Comparison of ENCODE assay signal across 7 mouse cellular contexts in the genomic region with DNA sequence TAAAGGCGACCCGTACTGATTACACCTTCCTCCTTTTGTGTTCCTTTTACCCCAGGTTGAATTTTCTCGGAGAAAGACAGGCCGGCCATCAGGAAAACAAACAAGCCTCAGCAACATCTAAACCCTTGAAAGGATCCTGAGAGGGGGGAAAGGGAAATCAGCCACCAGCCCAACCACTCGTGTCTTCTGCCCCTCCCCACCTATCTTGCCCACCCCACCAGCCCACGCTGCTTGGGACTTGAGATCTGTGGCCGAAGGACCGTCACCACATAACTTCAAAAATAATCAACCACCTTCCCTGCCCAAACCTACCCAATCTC. TPM values are rescaled to one million over a fixed set of nuclear protein-coding genes. Genes with fewer than 3 reads are reported as not detected.
DNase-seq lines count a peak whose midpoint lies in the region; ATAC-seq and TF ChIP-seq lines count a peak whose summit lies in the region.

No protein-coding gene starts in this region.

- no peak for TF ChIP-seq EP300 in liver, embryonic 14.5 days (IDR thresholded peaks at IDR 0.05; ENCODE audit: low read depth)

- no peak for DNase-seq in left cerebral cortex, adult 2 months (ENCODE audit: extremely low spot score in 1 of 2, low spot score in 2 of 2)
- no peak for DNase-seq in left cerebral cortex, adult 8-10 months (ENCODE audit: low spot score in 2 of 2)
- DNase-seq in embryonic facial prominence, embryonic 11.5 days (ENCODE audit: low spot score): no peak
- no peak for DNase-seq in hindbrain, embryonic 11.5 days (ENCODE audit: low spot score)
- DNase-seq in liver, embryonic 14.5 days (ENCODE audit: low read depth in 3 of 3, low spot score in 3 of 3): no peak

- no peaks in the 10 kb centered on the region for H3K9me3 ChIP-seq in embryonic facial prominence, embryonic 11.5 days (replicated peaks; ENCODE audit: control insufficient read depth, low read length)
- no peaks in the 10 kb centered on the region for H3K9me3 ChIP-seq in hindbrain, embryonic 11.5 days (ENCODE audit: control insufficient read depth, low read length)
- H3K9me3 ChIP-seq in liver, embryonic 14.5 days (ENCODE audit: control insufficient read depth, low read length): no peaks in the 10 kb centered on the region
- no peaks in the 10 kb centered on the region for H3K9me3 ChIP-seq in stomach, embryonic 15.5 days

- no peaks in the 10 kb centered on the region for H3K27me3 ChIP-seq in embryonic facial prominence, embryonic 11.5 days (ENCODE audit: control insufficient read depth, insufficient read depth, low read length)
- no peaks in the 10 kb centered on the region for H3K27me3 ChIP-seq in hindbrain, embryonic 11.5 days (ENCODE audit: control insufficient read depth, insufficient read depth, low read length)
- H3K27me3 ChIP-seq in liver, embryonic 14.5 days (ENCODE audit: control insufficient read depth, insufficient read depth, low read length): no peaks in the 10 kb centered on the region
- no peaks in the 10 kb centered on the region for H3K27me3 ChIP-seq in stomach, embryonic 15.5 days (replicated peaks)

- ATAC-seq in embryonic facial prominence, embryonic 11.5 days (replicated peaks; ENCODE audit: insufficient number of reproducible peaks, low FRiP score, low TSS enrichment, low read depth): no peak
- ATAC-seq in hindbrain, embryonic 11.5 days (ENCODE audit: low FRiP score): no peak
- ATAC-seq in liver, embryonic 14.5 days (ENCODE audit: insufficient read depth): no peak
- no peak for ATAC-seq in stomach, embryonic 15.5 days (ENCODE audit: insufficient read depth, low FRiP score, low read depth)
- no peak for ATAC-seq in cerebellum, adult (ENCODE audit: insufficient number of reproducible peaks, low FRiP score, low TSS enrichment)

- H3K4me2 ChIP-seq in embryonic facial prominence, embryonic 11.5 days (ENCODE audit: low read depth, low read length): peak overlapping the region; percentile 97
- H3K4me2 ChIP-seq in hindbrain, embryonic 11.5 days (replicated peaks; ENCODE audit: low read depth, low read length): peak overlapping the region; percentile 92
- H3K4me2 ChIP-seq in liver, embryonic 14.5 days (ENCODE audit: low read depth): peak overlapping the region; percentile 96
- peak overlapping the region; percentile 78 for H3K4me2 ChIP-seq in stomach, embryonic 15.5 days

- intact Hi-C loops in left cerebral cortex, adult 2 months (cut with DNase I): loop anchor here (5.0 kb wide), 1 partner anchor 80 kb away; a partner anchor contains a TSS

- H3K4me3 ChIP-seq in left cerebral cortex, adult 2 months: peak overlapping the region; percentile 75
- H3K4me3 ChIP-seq in embryonic facial prominence, embryonic 11.5 days (ENCODE audit: low read depth, low read length): peak overlapping the region; percentile 72
- peak overlapping the region; percentile 67 for H3K4me3 ChIP-seq in hindbrain, embryonic 11.5 days (ENCODE audit: low read depth, low read length)
- peak overlapping the region; percentile 86 to 88 for H3K4me3 ChIP-seq in liver, embryonic 14.5 days (ENCODE audit: insufficient read depth in 1 of 2, low read depth in 2 of 2, low read length in 2 of 2)
- H3K4me3 ChIP-seq in stomach, embryonic 15.5 days (replicated peaks): peak overlapping the region; percentile 77

- no peaks in the 10 kb centered on the region; the same call in 1 of the 2 replicates for H3K4me1 ChIP-seq in embryonic facial prominence, embryonic 11.5 days (ENCODE audit: control insufficient read depth, insufficient read depth, low read length)
- H3K4me1 ChIP-seq in hindbrain, embryonic 11.5 days (replicated peaks; ENCODE audit: control insufficient read depth, insufficient read depth, low read length): peaks cover 4% of the 10 kb centered on the region
- peaks cover 22 to 33% of the 10 kb centered on the region in 2 experiments for H3K4me1 ChIP-seq in liver, embryonic 14.5 days (replicated peaks; ENCODE audit: control insufficient read depth in 2 of 2, insufficient read depth in 2 of 2, low read length in 1 of 2)
- H3K4me1 ChIP-seq in stomach, embryonic 15.5 days: peaks cover 13% of the 10 kb centered on the region; the same call in 1 of the 2 replicates

- H3K9ac ChIP-seq in embryonic facial prominence, embryonic 11.5 days (replicated peaks; ENCODE audit: low read length): peak overlapping the region; percentile 99
- H3K9ac ChIP-seq in hindbrain, embryonic 11.5 days (ENCODE audit: low read depth, low read length): peak overlapping the region; percentile 91
- H3K9ac ChIP-seq in liver, embryonic 14.5 days (replicated peaks): peak overlapping the region; percentile 100
- H3K9ac ChIP-seq in stomach, embryonic 15.5 days: peak overlapping the region; percentile 92

- H3K36me3 ChIP-seq in embryonic facial prominence, embryonic 11.5 days (replicated peaks; ENCODE audit: control insufficient read depth, insufficient read depth, low read depth, low read length): no peaks in the 10 kb centered on the region; the same call in 1 of the 2 replicates
- no peaks in the 10 kb centered on the region for H3K36me3 ChIP-seq in hindbrain, embryonic 11.5 days (ENCODE audit: control insufficient read depth, insufficient read depth, low read length)
- peaks cover 26% of the 10 kb centered on the region for H3K36me3 ChIP-seq in liver, embryonic 14.5 days (replicated peaks; ENCODE audit: control insufficient read depth, insufficient read depth, low read depth)
- peaks cover 13% of the 10 kb centered on the region for H3K36me3 ChIP-seq in stomach, embryonic 15.5 days

- peak overlapping the region; percentile 100 for H3K27ac ChIP-seq in left cerebral cortex, adult 2 months
- peak overlapping the region; percentile 95 for H3K27ac ChIP-seq in embryonic facial prominence, embryonic 11.5 days (replicated peaks; ENCODE audit: low read depth, low read length)
- peak overlapping the region; percentile 94 for H3K27ac ChIP-seq in hindbrain, embryonic 11.5 days (ENCODE audit: low read depth, low read length)
- peak overlapping the region; percentile 97 for H3K27ac ChIP-seq in liver, embryonic 14.5 days
- peak overlapping the region; percentile 97 for H3K27ac ChIP-seq in stomach, embryonic 15.5 days

- TF ChIP-seq CTCF in left cerebral cortex, adult 2 months (IDR thresholded peaks at IDR 0.05): no peak
- no peak for TF ChIP-seq CTCF in liver, embryonic 14.5 days (IDR thresholded peaks at IDR 0.05; ENCODE audit: low read depth)

- 0% methylated on average over 8 of the region's 8 CpGs for WGBS in embryonic facial prominence, embryonic 11.5 days
- WGBS in hindbrain, embryonic 11.5 days: 0% methylated on average over 8 of the region's 8 CpGs
- WGBS in liver, embryonic 14.5 days (ENCODE audit: insufficient replicate concordance): under 1% methylated on average over 8 of the region's 8 CpGs
- WGBS in stomach, embryonic 15.5 days: 0% methylated on average over 8 of the region's 8 CpGs

RNA-seq across cellular contexts. Expression of a gene that starts 0.9 kb away (rescaled TPM):
- total RNA-seq in left cerebral cortex, adult 2 months (2021): 10 to 100 TPM; 68.8 to 70.6 TPM
- total RNA-seq in left cerebral cortex, adult 8-10 months (2022): 10 to 100 TPM; 61.5 to 70.4 (median 63.2) TPM
- 38.1 and 38.2 TPM in 2 replicates for polyA plus RNA-seq in embryonic facial prominence, embryonic 11.5 days (2014; fragmentation: Nextera tagmentation; extraction: Ambion mirVana)
- 42.6 and 49.8 TPM in 2 replicates for polyA plus RNA-seq in hindbrain, embryonic 11.5 days (2014; fragmentation: Nextera tagmentation; extraction: Ambion mirVana)
- 12.3 and 15.6 TPM in 2 replicates for polyA plus RNA-seq in liver, embryonic 14.5 days (2012; rRNA removed)
- 15.4 and 17.4 TPM in 2 replicates for polyA plus RNA-seq in liver, embryonic 14.5 days (2014; fragmentation: Nextera tagmentation; extraction: Ambion mirVana)
- 32.3 and 36.4 TPM in 2 replicates for polyA plus RNA-seq in stomach, embryonic 15.5 days (2015; fragmentation: Nextera tagmentation; extraction: Ambion mirVana)

RNA-seq across cellular contexts. Expression of a gene that starts 0.9 kb away (rescaled TPM):
- total RNA-seq in left cerebral cortex, adult 2 months (2021): 10 to 100 TPM; 38.0 to 44.3 TPM
- 10 to 100 TPM; 42.6 to 48.7 (median 47.6) TPM for total RNA-seq in left cerebral cortex, adult 8-10 months (2022)
- polyA plus RNA-seq in embryonic facial prominence, embryonic 11.5 days (2014; fragmentation: Nextera tagmentation; extraction: Ambion mirVana): 69.5 and 72.0 TPM in 2 replicates
- 67.4 and 68.4 TPM in 2 replicates for polyA plus RNA-seq in hindbrain, embryonic 11.5 days (2014; fragmentation: Nextera tagmentation; extraction: Ambion mirVana)
- polyA plus RNA-seq in liver, embryonic 14.5 days (2012; rRNA removed): 42.6 and 51.6 TPM in 2 replicates
- polyA plus RNA-seq in liver, embryonic 14.5 days (2014; fragmentation: Nextera tagmentation; extraction: Ambion mirVana): 73.8 and 74.1 TPM in 2 replicates
- polyA plus RNA-seq in stomach, embryonic 15.5 days (2015; fragmentation: Nextera tagmentation; extraction: Ambion mirVana): 89.5 and 101 TPM in 2 replicates

RNA-seq across cellular contexts. Expression of a gene that starts 7.2 kb away (rescaled TPM):
- 10 to 100 TPM; 51.8 to 63.6 TPM for total RNA-seq in left cerebral cortex, adult 2 months (2021)
- 10 to 100 TPM; 52.5 to 57.0 (median 53.1) TPM for total RNA-seq in left cerebral cortex, adult 8-10 months (2022)
- 101 and 108 TPM in 2 replicates for polyA plus RNA-seq in embryonic facial prominence, embryonic 11.5 days (2014; fragmentation: Nextera tagmentation; extraction: Ambion mirVana)
- 200 and 243 TPM in 2 replicates for polyA plus RNA-seq in hindbrain, embryonic 11.5 days (2014; fragmentation: Nextera tagmentation; extraction: Ambion mirVana)
- polyA plus RNA-seq in liver, embryonic 14.5 days (2012; rRNA removed): 8.5 and 8.7 TPM in 2 replicates
- polyA plus RNA-seq in liver, embryonic 14.5 days (2014; fragmentation: Nextera tagmentation; extraction: Ambion mirVana): 3.3 and 5.8 TPM in 2 replicates
- 53.2 and 62.8 TPM in 2 replicates for polyA plus RNA-seq in stomach, embryonic 15.5 days (2015; fragmentation: Nextera tagmentation; extraction: Ambion mirVana)

RNA-seq across cellular contexts. Expression of a gene that starts 19.9 kb away (rescaled TPM):
- total RNA-seq in left cerebral cortex, adult 2 months (2021): 10 to 100 TPM; 58.9 to 59.3 TPM
- 10 to 100 TPM; 40.3 to 63.3 (median 51.9) TPM for total RNA-seq in left cerebral cortex, adult 8-10 months (2022)
- 21.2 and 25.6 TPM in 2 replicates for polyA plus RNA-seq in embryonic facial prominence, embryonic 11.5 days (2014; fragmentation: Nextera tagmentation; extraction: Ambion mirVana)
- 23.6 and 25.2 TPM in 2 replicates for polyA plus RNA-seq in hindbrain, embryonic 11.5 days (2014; fragmentation: Nextera tagmentation; extraction: Ambion mirVana)
- polyA plus RNA-seq in liver, embryonic 14.5 days (2012; rRNA removed): 14.4 and 18.3 TPM in 2 replicates
- 10.6 and 10.9 TPM in 2 replicates for polyA plus RNA-seq in liver, embryonic 14.5 days (2014; fragmentation: Nextera tagmentation; extraction: Ambion mirVana)
- polyA plus RNA-seq in stomach, embryonic 15.5 days (2015; fragmentation: Nextera tagmentation; extraction: Ambion mirVana): 21.7 and 23.9 TPM in 2 replicates

RNA-seq across cellular contexts. Expression of a gene that starts 37.5 kb away (rescaled TPM):
- 10 to 100 TPM; 30.0 to 39.7 TPM for total RNA-seq in left cerebral cortex, adult 2 months (2021)
- total RNA-seq in left cerebral cortex, adult 8-10 months (2022): 10 to 100 TPM; 28.1 to 30.6 (median 29.0) TPM
- 38.6 and 47.2 TPM in 2 replicates for polyA plus RNA-seq in embryonic facial prominence, embryonic 11.5 days (2014; fragmentation: Nextera tagmentation; extraction: Ambion mirVana)
- polyA plus RNA-seq in hindbrain, embryonic 11.5 days (2014; fragmentation: Nextera tagmentation; extraction: Ambion mirVana): 33.5 and 39.8 TPM in 2 replicates
- polyA plus RNA-seq in liver, embryonic 14.5 days (2012; rRNA removed): 44.8 and 46.0 TPM in 2 replicates
- polyA plus RNA-seq in liver, embryonic 14.5 days (2014; fragmentation: Nextera tagmentation; extraction: Ambion mirVana): 25.5 and 30.2 TPM in 2 replicates
- 37.8 and 41.4 TPM in 2 replicates for polyA plus RNA-seq in stomach, embryonic 15.5 days (2015; fragmentation: Nextera tagmentation; extraction: Ambion mirVana)
